In genomic region chr16:25220552-25220951, GRCm38 (mm10) we compare ENCODE assay signal across 13 mouse cellular contexts.
DNase-seq lines count a peak whose midpoint lies in the region; ATAC-seq and TF ChIP-seq lines count a peak whose summit lies in the region.
"Had no signal": no experiment of that assay in that cellular context is flagged by ENCODE, and none has a peak within 500 bp of the region (broad histone marks: within the 10 kb centered on the region; RNA-seq: fewer than 3 reads in every experiment).

No protein-coding gene starts in this region.

- no peaks in the 10 kb centered on the region for H3K36me3 ChIP-seq in myocyte (ENCODE audit: control insufficient read depth, insufficient read depth)
- H3K36me3 ChIP-seq in midbrain, embryonic 13.5 days: no peaks in the 10 kb centered on the region
- H3K36me3 ChIP-seq: heart, embryonic 13.5 days; liver, embryonic 15.5 days; midbrain, embryonic 12.5 days had no signal

- H3K9ac ChIP-seq in midbrain, embryonic 13.5 days (replicated peaks): no peak overlapping the region
- H3K9ac ChIP-seq: heart, embryonic 13.5 days; liver, embryonic 15.5 days; midbrain, embryonic 12.5 days had no signal

- H3K4me2 ChIP-seq in myocyte (ENCODE audit: low read depth): no peak overlapping the region
- H3K4me2 ChIP-seq in midbrain, embryonic 13.5 days (replicated peaks): no peak overlapping the region
- H3K4me2 ChIP-seq: heart, embryonic 13.5 days; liver, embryonic 15.5 days; midbrain, embryonic 12.5 days had no signal

- intact Hi-C loops in gastrocnemius, postnatal 14 days (cut with DNase I; ENCODE audit: low total_unique reads): no loop called here
- intact Hi-C loops in left cerebral cortex, adult 2 months (cut with DNase I): no loop called here

- H3K27me3 ChIP-seq in myocyte (ENCODE audit: control insufficient read depth, insufficient read depth, insufficient read length): no peaks in the 10 kb centered on the region
- no peaks in the 10 kb centered on the region for H3K27me3 ChIP-seq in midbrain, embryonic 13.5 days
- H3K27me3 ChIP-seq: heart, embryonic 13.5 days; liver, embryonic 15.5 days; midbrain, embryonic 12.5 days had no signal

- 86% methylated on average over 6 of the region's 6 CpGs for WGBS in midbrain, embryonic 13.5 days

- H3K4me3 ChIP-seq in myocyte: no peak overlapping the region
- no peak overlapping the region for H3K4me3 ChIP-seq in midbrain, embryonic 13.5 days (replicated peaks)
- H3K4me3 ChIP-seq in left cerebral cortex, adult 2 months: no peak overlapping the region
- H3K4me3 ChIP-seq: erythroblast, embryonic 14.5 days; heart, embryonic 13.5 days; liver, embryonic 15.5 days; midbrain, embryonic 12.5 days had no signal

- peak; percentile 45 for DNase-seq in heart, adult 8-10 months (ENCODE audit: low spot score)
- DNase-seq in heart, postnatal 4 days: no peak
- DNase-seq in adrenal gland, adult 18-20 months (ENCODE audit: low spot score in 2 of 2): peak; percentile 44 to 71
- DNase-seq in gastrocnemius, postnatal 14 days: peak; percentile 69
- no peak for DNase-seq in spleen, postnatal 36 days (ENCODE audit: low spot score in 2 of 2)
- no peak for DNase-seq in left cerebral cortex, adult 2 months (ENCODE audit: extremely low spot score in 1 of 2, low spot score in 2 of 2)
- DNase-seq: spleen, adult 18-20 months had no signal

- no peaks in the 10 kb centered on the region for H3K4me1 ChIP-seq in midbrain, embryonic 13.5 days (replicated peaks)
- H3K4me1 ChIP-seq: heart, embryonic 13.5 days; liver, embryonic 15.5 days; midbrain, embryonic 12.5 days had no signal

- no peak for TF ChIP-seq POLR2A in myocyte (IDR thresholded peaks at IDR 0.05; ENCODE audit: insufficient read length, low read depth)

- no peak overlapping the region for H3K27ac ChIP-seq in midbrain, embryonic 13.5 days
- H3K27ac ChIP-seq in left cerebral cortex, adult 2 months: no peak overlapping the region
- H3K27ac ChIP-seq: heart, embryonic 13.5 days; liver, embryonic 15.5 days; midbrain, embryonic 12.5 days had no signal

- no peak for TF ChIP-seq CTCF in left cerebral cortex, adult 2 months (IDR thresholded peaks at IDR 0.05)

- H3ac ChIP-seq in myocyte (ENCODE audit: control insufficient read depth, insufficient read length): no peak overlapping the region

- ATAC-seq in midbrain, embryonic 13.5 days: no peak

- no peaks in the 10 kb centered on the region for H3K9me3 ChIP-seq in midbrain, embryonic 13.5 days
- H3K9me3 ChIP-seq: heart, embryonic 13.5 days; liver, embryonic 15.5 days; midbrain, embryonic 12.5 days had no signal

- H3K79me2 ChIP-seq in myocyte (ENCODE audit: control insufficient read depth, insufficient read depth): no peaks in the 10 kb centered on the region

TF ChIP-seq in myocyte, 11 proteins besides CTCF, POLR2A, EP300 and RAD21:
- TF ChIP-seq MYOD1 (IDR thresholded peaks at IDR 0.05; ENCODE audit: control insufficient read depth in 1 of 3, insufficient read length in 2 of 3, low read depth in 2 of 3) (peak in 2 of 3 experiments; percentile 4 to 34), MYOG (IDR thresholded peaks at IDR 0.05; ENCODE audit: control insufficient read depth in 1 of 3, insufficient read depth in 1 of 3, insufficient read length in 2 of 3, low read depth in 2 of 3) (peak in 1 of 3 experiments; percentile 32), TCF3 (IDR thresholded peaks at IDR 0.05; ENCODE audit: insufficient read length, low read depth) (peak; percentile 46), SRF (IDR thresholded peaks at IDR 0.05; ENCODE audit: control insufficient read depth, insufficient read length, low read depth) (no peak)
TF ChIP-seq in myocyte: peak in this region for 3.

Comparison
In these comparisons a context has a peak if more than half of its experiments do, and no peak if none do; other contexts are left out.
1. DNase-seq: peak in heart, adult 8-10 months (single experiment), adrenal gland, adult 18-20 months (2 of 2) and gastrocnemius, postnatal 14 days (single experiment); none in heart, postnatal 4 days (single experiment), spleen, postnatal 36 days (0 of 2) and left cerebral cortex, adult 2 months (0 of 2).